Mouse (Mus musculus) heart, postnatal 4 days (tissue): ENCODE measurements around the gene Ms4a6d. TPM values are rescaled to one million over a fixed set of nuclear protein-coding genes. Genes with fewer than 3 reads are reported as not detected.
"Not testable (repeated sequence)": the region's sequence is repeated elsewhere in the genome, so short reads cannot be mapped to it uniquely, and the experiment has no call there.

ENCODE experiments used
- DNase-seq: peaks from one replicate; pipeline ENCODE4 v3.0.0; 2021
- total RNA-seq, 2 experiments: library from RNA; stranded (reverse); gene quantifications; 2 replicates each; pipeline ENCODE4 v1.2.3; 2021

Gene Ms4a6d
- total RNA-seq, result under 1 TPM; 0.69 to 0.72 TPM

GRCm38 (mm10) chr19:11604603-11605002 lies at the start of gene Ms4a6d:
Gene Ms4a6d, minus strand, starts transcription at chr19:11604849.
- DNase-seq, result no peak

DNA sequence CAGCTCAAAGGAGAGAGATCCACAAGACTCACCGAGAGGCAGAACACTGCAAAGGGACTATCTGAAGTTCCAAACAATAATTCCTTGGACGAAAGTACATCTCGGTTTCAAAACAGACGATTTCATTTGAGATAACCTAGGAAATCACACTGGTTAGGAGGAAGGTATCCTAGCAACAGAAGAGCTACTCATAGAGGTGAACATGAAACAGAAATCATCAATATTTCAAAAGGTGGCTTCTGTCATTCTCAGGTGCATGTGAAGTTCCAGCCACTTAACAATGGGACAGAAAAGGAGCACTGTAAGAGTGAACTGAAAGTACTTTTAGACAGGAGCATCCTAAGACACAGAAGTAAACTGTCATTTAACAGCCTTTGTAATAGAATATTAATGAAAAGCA lies 44.9 kb upstream of the Ms4a6d start:
- no peak for DNase-seq

GRCm38 (mm10) chr19:11646166-11646565 lies 41.5 kb upstream of the Ms4a6d start:
- no peak for DNase-seq

DNA sequence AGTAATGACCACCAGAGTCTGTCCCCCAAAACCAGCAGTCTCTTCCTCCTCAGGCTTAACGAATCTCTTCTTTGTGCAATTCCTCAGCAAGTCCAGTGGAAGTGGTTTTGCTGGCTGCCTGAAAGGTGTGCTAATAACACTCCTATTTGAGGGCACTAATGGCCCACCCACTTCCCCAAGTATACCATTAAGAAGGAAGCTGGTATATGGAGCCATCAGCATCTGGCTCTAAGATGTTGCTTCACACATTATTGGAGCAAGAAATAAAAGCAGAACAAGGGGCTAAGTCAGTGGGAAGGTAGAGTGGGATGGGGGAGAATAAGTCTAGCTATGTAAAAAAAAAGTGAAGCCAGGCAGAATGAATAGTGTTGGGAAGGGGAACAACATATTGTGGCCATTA lies 36.1 kb upstream of the Ms4a6d start, which contains the start of gene Ms4a3:
Gene Ms4a3, minus strand, starts transcription at position 120 of the 400 bp plus-strand sequence.
- no peak for DNase-seq

DNA sequence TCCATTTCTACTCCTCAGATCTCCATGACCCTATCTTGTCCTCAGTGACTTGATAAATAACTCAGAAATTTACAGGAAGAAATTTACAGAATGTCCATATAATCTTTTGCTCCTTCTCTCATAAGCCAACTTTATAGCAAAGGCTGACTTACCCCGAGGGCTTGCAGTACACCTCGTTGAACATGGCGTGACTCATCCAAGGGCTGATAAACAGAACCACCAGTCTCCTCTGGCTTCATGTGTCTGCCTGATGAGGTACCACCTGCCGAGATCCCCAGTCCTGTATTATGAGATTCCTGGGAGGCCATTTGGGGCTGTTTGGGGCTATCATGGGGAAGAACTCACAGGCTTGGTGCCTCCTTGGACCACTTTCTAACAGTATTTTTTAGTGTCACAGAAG lies 34.4 kb upstream of the Ms4a6d start:
- DNase-seq, result no peak

GRCm38 (mm10) chr19:11635572-11635971 lies 30.9 kb upstream of the Ms4a6d start:
- DNase-seq, result no peak

GRCm38 (mm10) chr19:11634330-11634729 lies 29.7 kb upstream of the Ms4a6d start:
- DNase-seq, result no peak

DNA sequence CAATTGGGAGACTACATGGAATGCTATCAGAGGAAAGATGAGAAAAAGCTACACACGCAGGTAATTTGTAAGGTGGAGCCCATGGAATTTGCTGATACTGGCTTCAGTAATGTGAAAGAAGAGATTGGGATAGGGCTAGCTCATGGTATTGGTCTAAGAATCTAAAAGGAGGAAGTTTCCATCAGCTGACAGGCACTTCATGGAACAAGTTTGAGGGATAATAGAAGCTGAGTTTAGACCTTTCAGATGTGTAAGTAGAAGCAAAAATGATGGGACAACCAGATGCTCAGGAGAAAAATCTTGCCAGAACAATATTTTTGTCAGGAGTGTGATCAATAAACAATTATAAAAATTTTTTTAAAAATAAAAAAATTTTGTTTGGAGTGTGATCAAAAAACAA lies 29.1 kb upstream of the Ms4a6d start:
- DNase-seq, result no peak

- no peak for DNase-seq
Measured at GRCm38 (mm10) chr19:11625231-11625630, 20.6 kb upstream of the Ms4a6d start.

DNA sequence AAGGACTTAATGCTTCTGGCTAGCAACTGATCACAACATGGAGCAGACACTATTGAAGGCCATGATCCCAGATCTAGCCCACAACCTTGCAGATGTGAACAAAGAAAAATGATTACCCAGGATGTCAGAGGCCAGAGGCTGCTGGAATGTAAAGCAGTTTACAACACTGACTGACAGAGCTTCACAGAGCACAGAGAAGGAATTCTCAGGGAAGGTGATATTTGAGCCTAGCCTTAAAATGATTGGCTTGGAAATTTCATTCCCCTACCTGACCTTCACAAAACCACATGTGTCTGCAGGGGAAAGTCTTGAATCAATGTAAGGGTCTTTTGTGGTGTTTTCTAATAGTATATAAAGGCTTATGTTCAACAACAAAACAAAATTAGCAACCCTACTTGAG lies 20.2 kb upstream of the Ms4a6d start:
- DNase-seq, result no peak

DNA sequence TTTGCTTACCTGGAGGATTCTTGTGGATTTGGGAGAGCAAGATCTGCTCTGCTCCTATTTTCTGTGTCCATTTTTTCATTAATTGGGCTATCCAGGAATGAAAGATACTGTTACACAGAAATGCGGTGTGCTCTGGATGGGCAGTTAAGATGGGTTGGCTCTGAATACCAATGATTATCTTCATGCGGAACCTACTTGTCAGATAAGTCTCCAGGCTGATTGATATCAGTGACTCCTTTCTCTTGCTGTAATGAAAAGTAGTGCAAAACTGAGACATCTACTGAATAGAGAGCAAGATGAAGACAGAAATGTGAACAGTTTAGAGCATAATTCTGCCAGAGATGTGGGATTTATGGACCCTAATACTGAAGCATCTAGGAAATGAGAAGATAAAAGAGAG lies 18.9 kb upstream of the Ms4a6d start, which contains the start of gene Ms4a2:
Gene Ms4a2, minus strand, starts transcription at position 169 of the 400 bp plus-strand sequence.
- no peak for DNase-seq

- no peak for DNase-seq
Measured at GRCm38 (mm10) chr19:11617983-11618382, 13.3 kb upstream of the Ms4a6d start.

GRCm38 (mm10) chr19:11614805-11615204 lies 10.2 kb upstream of the Ms4a6d start:
- DNase-seq, result no peak

DNA sequence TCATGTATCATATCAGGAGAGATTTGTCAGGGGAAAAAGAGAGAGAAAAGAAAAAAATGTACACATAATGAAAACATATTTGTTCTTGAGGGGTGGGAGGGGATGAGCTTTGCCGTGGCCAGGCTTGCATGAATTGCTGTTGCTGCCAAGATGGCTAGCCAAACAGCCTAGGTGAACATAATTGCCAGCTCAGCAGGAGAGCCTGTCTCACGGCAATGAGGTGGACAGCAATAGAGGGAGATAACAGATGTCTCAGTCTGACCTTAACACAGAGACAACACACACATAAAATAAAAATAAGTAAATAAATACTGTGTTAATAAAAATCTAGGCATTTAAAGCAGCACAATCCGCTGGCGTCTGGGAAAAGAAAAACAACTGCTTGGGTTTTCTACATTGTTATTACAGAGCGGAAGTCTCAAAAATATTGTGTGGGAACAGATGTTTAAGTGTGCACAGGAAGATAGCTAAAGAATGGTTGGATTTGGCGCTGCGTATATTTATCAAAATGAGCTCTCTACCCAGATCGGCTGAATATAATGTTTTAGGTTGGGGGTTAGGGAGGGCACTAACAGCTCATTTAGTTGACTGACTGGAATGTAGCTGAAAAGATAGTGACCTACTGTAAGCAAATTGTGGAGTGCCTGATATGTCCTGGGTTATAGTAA lies 9.3 kb upstream of the Ms4a6d start:
- DNase-seq, result no peak

DNA sequence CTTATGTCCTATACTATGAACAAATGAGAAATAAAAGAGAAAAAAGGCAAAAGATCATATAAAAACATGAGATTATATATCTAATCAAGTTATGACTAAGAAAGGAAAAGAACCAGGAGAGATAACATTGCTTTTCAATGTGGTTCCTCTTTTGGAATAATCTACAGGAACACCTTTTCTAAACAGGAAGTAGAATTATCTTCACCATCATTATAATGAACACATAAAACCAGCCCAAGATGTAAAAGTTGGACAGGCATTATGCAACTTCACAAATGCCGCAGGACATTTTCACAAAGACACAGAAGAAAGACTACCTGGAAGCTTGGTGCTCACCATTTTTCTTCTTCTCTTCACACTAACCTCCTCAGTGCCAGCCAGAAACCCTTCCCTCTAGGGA lies 8.4 kb upstream of the Ms4a6d start:
- DNase-seq, result no peak

DNA sequence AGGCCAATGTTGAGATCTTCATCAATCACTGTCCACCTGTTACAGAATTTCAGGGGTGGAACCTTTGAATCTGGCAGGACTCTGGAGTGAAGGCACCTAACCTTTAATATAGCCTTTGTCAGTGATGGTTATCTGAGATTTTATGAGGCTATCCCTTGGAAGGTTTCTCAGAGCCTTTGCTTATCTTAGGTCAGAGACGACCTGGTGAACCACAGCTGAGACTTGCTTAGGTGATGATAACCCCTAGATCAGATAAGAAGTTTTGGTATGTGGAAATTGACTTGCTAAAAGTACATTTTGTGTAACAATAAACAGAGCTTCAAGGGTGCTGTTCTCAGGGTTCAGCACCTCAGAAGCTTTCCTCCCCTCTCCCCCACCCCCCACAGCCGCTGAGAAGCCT lies 7.6 kb upstream of the Ms4a6d start:
- no peak for DNase-seq

DNA sequence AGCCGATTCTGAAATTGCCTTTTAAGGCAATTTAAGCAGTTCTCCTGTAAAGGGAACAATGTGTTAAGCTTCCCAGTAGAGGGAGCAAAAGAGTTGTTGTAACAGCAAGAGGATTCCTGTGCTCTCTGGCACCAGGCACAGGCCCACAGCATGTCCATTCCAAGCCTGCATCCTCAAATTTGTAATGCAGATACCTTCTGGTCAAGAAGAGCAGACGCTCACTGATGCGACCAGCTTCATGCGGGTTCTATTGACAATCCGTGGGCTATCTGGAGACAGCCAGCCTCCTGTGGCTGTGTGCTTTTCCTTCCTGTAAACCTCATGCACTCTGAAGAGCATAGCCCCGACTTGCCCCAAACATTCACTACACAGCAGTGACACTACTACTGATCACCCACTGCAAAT lies 6.9 kb upstream of the Ms4a6d start:
- peak; percentile 16 for DNase-seq

DNA sequence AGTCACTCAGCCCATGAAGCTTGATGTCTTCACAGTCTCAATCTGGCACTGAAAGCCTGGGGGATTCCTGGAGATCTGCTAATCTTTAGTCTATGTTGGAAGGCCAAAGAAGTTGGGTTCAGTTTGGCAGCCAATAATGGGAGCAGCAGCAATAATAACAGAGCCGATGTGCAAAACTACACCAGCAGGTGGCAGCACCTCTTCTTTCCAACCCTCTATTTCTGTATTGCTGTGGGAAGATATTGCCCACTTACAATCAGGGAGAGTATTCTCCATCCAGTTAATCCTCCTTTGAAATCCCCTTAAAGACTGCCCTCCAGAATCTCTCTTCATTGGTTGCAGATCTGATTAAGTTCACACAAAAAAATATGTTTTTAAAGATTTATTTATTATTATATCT lies 3.5 kb upstream of the Ms4a6d start:
- DNase-seq, result peak; percentile 60

- DNase-seq, result peak; percentile 40
Measured at GRCm38 (mm10) chr19:11602026-11602425, 2.6 kb downstream of the Ms4a6d start.

DNA sequence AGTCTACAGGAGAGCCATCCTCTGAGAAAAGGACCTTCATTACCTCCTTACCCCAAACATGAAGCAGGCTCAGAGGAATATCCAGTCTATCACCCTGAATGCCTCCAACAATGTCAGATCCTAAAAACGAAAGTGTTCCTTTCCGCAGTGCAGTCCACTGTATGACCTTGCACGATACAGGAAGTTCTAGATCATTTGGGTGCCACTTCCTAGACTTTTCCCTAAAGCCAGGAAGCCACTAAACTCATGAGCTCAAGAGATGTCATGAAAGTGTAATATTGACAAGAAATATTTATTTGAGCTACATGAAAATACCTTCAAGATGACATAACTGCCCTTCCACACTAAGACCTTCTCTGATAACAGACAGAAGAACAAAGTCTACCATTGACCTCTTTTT lies 3.3 kb downstream of the Ms4a6d start:
- DNase-seq, result no peak

- no peak for DNase-seq
Measured at GRCm38 (mm10) chr19:11589891-11590449, 14.7 kb downstream of the Ms4a6d start.

GRCm38 (mm10) chr19:11589205-11589604 lies 15.4 kb downstream of the Ms4a6d start:
- no peak for DNase-seq

GRCm38 (mm10) chr19:11574965-11575364 lies 29.7 kb downstream of the Ms4a6d start:
- no peak for DNase-seq

GRCm38 (mm10) chr19:11559560-11559959 lies 45.1 kb downstream of the Ms4a6d start:
- DNase-seq, result not testable (repeated sequence)
